Mouse (Mus musculus) thymus, adult 2 months (tissue): ENCODE results near the gene Dennd2a.

Experiments used
- CTCF ChIP-seq: fragments of 200-500 bp; IDR thresholded peaks from 2 replicates; pipeline ENCODE4 v1.5.1; 2012; ENCODE audit warnings: mild to moderate bottlenecking, control low read depth, low read length, moderate library complexity, borderline replicate concordance; ENCODE audit not compliant: control insufficient read depth, poor library complexity, insufficient read depth; ENCODE audit errors: extremely low read depth
- POLR2A ChIP-seq: fragments of 200-500 bp; IDR thresholded peaks from 2 replicates; pipeline ENCODE4 v1.6.1; 2012; ENCODE audit warnings: mild to moderate bottlenecking, low read length, control low read depth, moderate library complexity; ENCODE audit not compliant: control insufficient read depth, poor library complexity, insufficient read depth; ENCODE audit errors: extremely low read depth

- TF ChIP-seq POLR2A (no peak), CTCF (no peak)
These were observed 5.6 kb downstream of the Dennd2a start for GRCm38 (mm10) chr6:39551981-39552636.
